Mouse (Mus musculus) embryo, embryonic 10.5 days (tissue): ENCODE results near the gene 4930556J24Rik.
"Not testable (repeated sequence)": the region's sequence is repeated elsewhere in the genome, so short reads cannot be mapped to it uniquely, and the experiment has no call there.

Experiments used
- DNase-seq: peaks from one replicate; pipeline ENCODE4 v3.0.0-alpha.2; 2015; ENCODE audit warnings: low spot score

Gene 4930556J24Rik

GRCm38 (mm10) chr11:3976678-3977077, at the start of gene 4930556J24Rik:
Gene 4930556J24Rik (minus strand): TSS chr11:3976778.
- DNase-seq: no peak

GRCm38 (mm10) chr11:4023321-4023720, 46.7 kb upstream of the 4930556J24Rik start:
- no peak for DNase-seq

GRCm38 (mm10) chr11:4022111-4022510, 45.5 kb upstream of the 4930556J24Rik start:
- DNase-seq: not testable (repeated sequence)

- DNase-seq: not testable (repeated sequence)
Measured at GRCm38 (mm10) chr11:4015796-4016195, 39.2 kb upstream of the 4930556J24Rik start.

- no peak for DNase-seq
Measured at GRCm38 (mm10) chr11:4012616-4013015, 36.0 kb upstream of the 4930556J24Rik start.

GRCm38 (mm10) chr11:4006462-4006861, 29.9 kb upstream of the 4930556J24Rik start:
- no peak for DNase-seq

GRCm38 (mm10) chr11:4005220-4005805, 28.7 kb upstream of the 4930556J24Rik start:
- no peak for DNase-seq

GRCm38 (mm10) chr11:4001603-4002002, 25.0 kb upstream of the 4930556J24Rik start:
- DNase-seq: peak; percentile 82

GRCm38 (mm10) chr11:3999547-3999946, 23.0 kb upstream of the 4930556J24Rik start:
- no peak for DNase-seq

GRCm38 (mm10) chr11:3997978-3998720, 21.6 kb upstream of the 4930556J24Rik start:
- peak; percentile 42 for DNase-seq

- no peak for DNase-seq
Measured at GRCm38 (mm10) chr11:3996840-3997239, 20.3 kb upstream of the 4930556J24Rik start.

GRCm38 (mm10) chr11:3995511-3995910, 18.9 kb upstream of the 4930556J24Rik start:
- DNase-seq: no peak

GRCm38 (mm10) chr11:3993914-3994313, 17.3 kb upstream of the 4930556J24Rik start:
- DNase-seq: no peak

GRCm38 (mm10) chr11:3993132-3993531, 16.6 kb upstream of the 4930556J24Rik start:
- no peak for DNase-seq

GRCm38 (mm10) chr11:3989748-3990147, 13.2 kb upstream of the 4930556J24Rik start:
- no peak for DNase-seq

- no peak for DNase-seq
Measured at GRCm38 (mm10) chr11:3983863-3984745, 7.5 kb upstream of the 4930556J24Rik start.

GRCm38 (mm10) chr11:3983291-3983862, 6.8 kb upstream of the 4930556J24Rik start, which contains the start of gene Gal3st1:
Gene Gal3st1 (plus strand): TSS chr11:3983636.
- peak; percentile 21 for DNase-seq

GRCm38 (mm10) chr11:3982275-3983209, 6.0 kb upstream of the 4930556J24Rik start:
- DNase-seq: no peak

GRCm38 (mm10) chr11:3981536-3981935, 5.0 kb upstream of the 4930556J24Rik start:
- no peak for DNase-seq

GRCm38 (mm10) chr11:3978421-3978820, 1.8 kb upstream of the 4930556J24Rik start:
- no peak for DNase-seq

- DNase-seq: no peak
Measured at GRCm38 (mm10) chr11:3974311-3974710, 2.3 kb downstream of the 4930556J24Rik start.
